Mouse (Mus musculus): Measurements from ENCODE around the gene Nalcn. TPM values are rescaled to one million over a fixed set of nuclear protein-coding genes. Genes with fewer than 3 reads are reported as not detected.
"Not testable (repeated sequence)": the region's sequence is repeated elsewhere in the genome, so short reads cannot be mapped to it uniquely, and the experiment has no call there.

Gene Nalcn
- total RNA-seq (2021) (under 1 TPM; 0.50 to 0.63 TPM), polyA plus RNA-seq (2012; rRNA removed) (0.33 and 0.38 TPM in 2 replicates)
- long read RNA-seq, result 0 reads

- Histone ChIP-seq H3K27ac (no peak within 1 kb of the TSS), H3K4me1 (ENCODE audit: control insufficient read depth, insufficient read depth, low read length) (no peaks in the 10 kb centered on the region), H3K9ac (ENCODE audit: low read depth, low read length) (peak within 1 kb of the TSS; percentile 33), H3K27me3 (ENCODE audit: control insufficient read depth, insufficient read depth, low read length) (no peaks in the 10 kb centered on the region), H3K4me3 (peak within 1 kb of the TSS; percentile 26), H3K36me3 (ENCODE audit: control insufficient read depth, insufficient read depth, low read length) (no peaks in the 10 kb centered on the region), H3K79me2 (replicated peaks; ENCODE audit: control insufficient read depth, insufficient read depth, low read length) (no peaks in the 10 kb centered on the region)
- intact Hi-C loops (cut with DNase I), result no loop called here
- DNase-seq, result peak; percentile 4 to 29
- whole genome bisulfite sequencing, result 2% methylated on average over 47 of the region's 47 CpGs
- TF ChIP-seq POLR2A (IDR thresholded peaks at IDR 0.05; ENCODE audit: insufficient read depth, low read depth, low read length) (no peak), CTCF (IDR thresholded peaks at IDR 0.05) (no peak), EP300 (IDR thresholded peaks at IDR 0.05; ENCODE audit: insufficient read depth, low read depth, low read length) (no peak)
Measured at GRCm38 (mm10) chr14:123626501-123627179, at the start of gene Nalcn. Nalcn (minus strand) TSS chr14:123627144.

- H3K79me2 ChIP-seq (replicated peaks; ENCODE audit: control insufficient read depth, insufficient read depth, low read length); H3K36me3 ChIP-seq (ENCODE audit: control insufficient read depth, insufficient read depth, low read length); H3K4me1 ChIP-seq (ENCODE audit: control insufficient read depth, insufficient read depth, low read length); H3K27ac ChIP-seq; intact Hi-C loops (cut with DNase I); H3K27me3 ChIP-seq (ENCODE audit: control insufficient read depth, insufficient read depth, low read length); DNase-seq; H3K4me3 ChIP-seq; H3K9ac ChIP-seq (ENCODE audit: low read depth, low read length): not testable (repeated sequence)
- 73% methylated on average over 21 of the region's 21 CpGs for WGBS
Measured at GRCm38 (mm10) chr14:123671076-123671475, 44.1 kb upstream of the Nalcn start.

GRCm38 (mm10) chr14:123664451-123664850, 37.5 kb upstream of the Nalcn start:
- Histone ChIP-seq H3K36me3 (ENCODE audit: control insufficient read depth, insufficient read depth, low read length) (no peaks in the 10 kb centered on the region), H3K4me1 (ENCODE audit: control insufficient read depth, insufficient read depth, low read length) (0 out of 2 replicates have a peak, but pooled peaks cover 1% of the 10 kb centered on the region), H3K27me3 (ENCODE audit: control insufficient read depth, insufficient read depth, low read length) (no peaks in the 10 kb centered on the region), H3K27ac (no peak overlapping the region), H3K9ac (ENCODE audit: low read depth, low read length) (no peak overlapping the region), H3K79me2 (replicated peaks; ENCODE audit: control insufficient read depth, insufficient read depth, low read length) (no peaks in the 10 kb centered on the region), H3K4me3 (no peak overlapping the region)
- DNase-seq, result no peak
- intact Hi-C loops (cut with DNase I), result no loop called here
- TF ChIP-seq EP300 (IDR thresholded peaks at IDR 0.05; ENCODE audit: insufficient read depth, low read depth, low read length), result no peak
- no peak for TF ChIP-seq CTCF (IDR thresholded peaks at IDR 0.05)
- no peak for TF ChIP-seq POLR2A (IDR thresholded peaks at IDR 0.05; ENCODE audit: insufficient read depth, low read depth, low read length)

GRCm38 (mm10) chr14:123663206-123663605, 36.3 kb upstream of the Nalcn start:
- no peak for DNase-seq
- Histone ChIP-seq H3K9ac (ENCODE audit: low read depth, low read length) (no peak overlapping the region), H3K79me2 (replicated peaks; ENCODE audit: control insufficient read depth, insufficient read depth, low read length) (no peaks in the 10 kb centered on the region), H3K4me1 (ENCODE audit: control insufficient read depth, insufficient read depth, low read length) (0 out of 2 replicates have a peak, but pooled peaks cover 1% of the 10 kb centered on the region), H3K36me3 (ENCODE audit: control insufficient read depth, insufficient read depth, low read length) (no peaks in the 10 kb centered on the region), H3K27me3 (ENCODE audit: control insufficient read depth, insufficient read depth, low read length) (no peaks in the 10 kb centered on the region), H3K4me3 (no peak overlapping the region), H3K27ac (no peak overlapping the region)
- TF ChIP-seq CTCF (IDR thresholded peaks at IDR 0.05) (no peak), EP300 (IDR thresholded peaks at IDR 0.05; ENCODE audit: insufficient read depth, low read depth, low read length) (no peak), POLR2A (IDR thresholded peaks at IDR 0.05; ENCODE audit: insufficient read depth, low read depth, low read length) (no peak)
- intact Hi-C loops (cut with DNase I), result no loop called here

- no peaks in the 10 kb centered on the region for H3K27me3 ChIP-seq (ENCODE audit: control insufficient read depth, insufficient read depth, low read length)
- no peak overlapping the region for H3K4me3 ChIP-seq
- WGBS, result 56% methylated on average over 1 of the region's 1 CpGs
- 0 out of 2 replicates have a peak, but pooled peaks cover 1% of the 10 kb centered on the region for H3K4me1 ChIP-seq (ENCODE audit: control insufficient read depth, insufficient read depth, low read length)
- no peaks in the 10 kb centered on the region for H3K36me3 ChIP-seq (ENCODE audit: control insufficient read depth, insufficient read depth, low read length)
- intact Hi-C loops (cut with DNase I), result no loop called here
- H3K79me2 ChIP-seq (replicated peaks; ENCODE audit: control insufficient read depth, insufficient read depth, low read length), result no peaks in the 10 kb centered on the region
- no peak for DNase-seq
- no peak overlapping the region for H3K27ac ChIP-seq
- TF ChIP-seq POLR2A (IDR thresholded peaks at IDR 0.05; ENCODE audit: insufficient read depth, low read depth, low read length) (no peak), EP300 (IDR thresholded peaks at IDR 0.05; ENCODE audit: insufficient read depth, low read depth, low read length) (no peak), CTCF (IDR thresholded peaks at IDR 0.05) (no peak)
- H3K9ac ChIP-seq (ENCODE audit: low read depth, low read length), result no peak overlapping the region
Measured at GRCm38 (mm10) chr14:123662386-123662785, 35.4 kb upstream of the Nalcn start.

GRCm38 (mm10) chr14:123661091-123661491, 34.1 kb upstream of the Nalcn start:
- no peaks in the 10 kb centered on the region for H3K79me2 ChIP-seq (replicated peaks; ENCODE audit: control insufficient read depth, insufficient read depth, low read length)
- intact Hi-C loops (cut with DNase I), result no loop called here
- H3K4me1 ChIP-seq (ENCODE audit: control insufficient read depth, insufficient read depth, low read length), result 0 out of 2 replicates have a peak, but pooled peaks cover 1% of the 10 kb centered on the region
- H3K27me3 ChIP-seq (ENCODE audit: control insufficient read depth, insufficient read depth, low read length), result no peaks in the 10 kb centered on the region
- no peak for TF ChIP-seq EP300 (IDR thresholded peaks at IDR 0.05; ENCODE audit: insufficient read depth, low read depth, low read length)
- peak; percentile 53 for TF ChIP-seq CTCF (IDR thresholded peaks at IDR 0.05)
- TF ChIP-seq POLR2A (IDR thresholded peaks at IDR 0.05; ENCODE audit: insufficient read depth, low read depth, low read length), result no peak
- H3K9ac ChIP-seq (ENCODE audit: low read depth, low read length), result no peak overlapping the region
- H3K4me3 ChIP-seq, result no peak overlapping the region
- H3K27ac ChIP-seq, result no peak overlapping the region
- no peaks in the 10 kb centered on the region for H3K36me3 ChIP-seq (ENCODE audit: control insufficient read depth, insufficient read depth, low read length)
- WGBS, result 18% methylated on average over 20 of the region's 20 CpGs
- DNase-seq, result peak; percentile 27 to 32
